Mouse (Mus musculus) midbrain, embryonic 14.5 days (tissue): ENCODE data around the gene Ptpre. TPM values are rescaled to one million over a fixed set of nuclear protein-coding genes. Genes with fewer than 3 reads are reported as not detected.

ENCODE experiments used
- ATAC-seq: fragments of 200-750 bp; cut with Nextera tagmentation; 2 replicates; pipeline ENCODE4 v1.8.0; 2017; ENCODE audit warnings: moderate number of reproducible peaks, moderate library complexity; ENCODE audit not compliant: low FRiP score, low TSS enrichment
- DNase-seq: peaks from one replicate; pipeline ENCODE4 v3.0.0-alpha.2; 2015
- H3K27ac ChIP-seq: fragments of 300-500 bp; sonication (generic); replicated peaks from 2 replicates; pipeline ENCODE4 v1.5.1; 2014; ENCODE audit warnings: mild to moderate bottlenecking, low read depth, low read length, moderate library complexity
- H3K27me3 ChIP-seq: fragments of 300-500 bp; sonication (generic); 2 replicates; pipeline ENCODE4 v1.6.1; 2014; ENCODE audit warnings: low read length, control low read depth, mixed read lengths; ENCODE audit not compliant: control insufficient read depth, insufficient read depth
- H3K36me3 ChIP-seq: fragments of 300-500 bp; sonication (generic); 2 replicates; pipeline ENCODE4 v1.6.1; 2014; ENCODE audit warnings: low read length, control low read depth; ENCODE audit not compliant: control insufficient read depth, insufficient read depth
- H3K4me1 ChIP-seq: fragments of 300-500 bp; sonication (generic); 2 replicates; pipeline ENCODE4 v1.6.1; 2014; ENCODE audit warnings: mild to moderate bottlenecking, antibody characterized with exemption, low read length, control low read depth; ENCODE audit not compliant: control insufficient read depth, insufficient read depth
- H3K4me2 ChIP-seq: fragments of 300-500 bp; sonication (generic); 2 replicates; pipeline ENCODE4 v1.6.1; 2014; ENCODE audit warnings: mild to moderate bottlenecking, low read length, moderate library complexity
- H3K4me3 ChIP-seq: fragments of 300-500 bp; sonication (generic); replicated peaks from 2 replicates; pipeline ENCODE4 v1.5.1; 2014; ENCODE audit warnings: low read depth, low read length
- H3K9ac ChIP-seq: fragments of 300-500 bp; sonication (generic); replicated peaks from 2 replicates; pipeline ENCODE4 v1.6.1; 2014; ENCODE audit warnings: mild to moderate bottlenecking, low read length, moderate library complexity
- H3K9me3 ChIP-seq: fragments of 300-500 bp; sonication (generic); 2 replicates; pipeline ENCODE4 v1.6.1; 2016; ENCODE audit warnings: low read length, control low read depth, mixed read lengths; ENCODE audit not compliant: control insufficient read depth
- WGBS: fragments of 180-500 bp; shearing (Covaris S2); extraction: QIAGEN DNeasy Blood & Tissue Kit; methylation state at CpG from one replicate; pipeline ENCODE4 v1.1.7; 2014; 5-methylcytosine and 5-hydroxymethylcytosine counted together
- polyA plus RNA-seq: library from polyadenylated mRNA; unstranded; fragments of >200 nt; fragmentation: Nextera tagmentation; extraction: Ambion mirVana; gene quantifications from 2 replicates; pipeline ENCODE4 v1.2.1, GENCODE M21; 2014

The Ptpre gene
- polyA plus RNA-seq, 1 experiment from 2014 or later = 5.0 TPM

DNA sequence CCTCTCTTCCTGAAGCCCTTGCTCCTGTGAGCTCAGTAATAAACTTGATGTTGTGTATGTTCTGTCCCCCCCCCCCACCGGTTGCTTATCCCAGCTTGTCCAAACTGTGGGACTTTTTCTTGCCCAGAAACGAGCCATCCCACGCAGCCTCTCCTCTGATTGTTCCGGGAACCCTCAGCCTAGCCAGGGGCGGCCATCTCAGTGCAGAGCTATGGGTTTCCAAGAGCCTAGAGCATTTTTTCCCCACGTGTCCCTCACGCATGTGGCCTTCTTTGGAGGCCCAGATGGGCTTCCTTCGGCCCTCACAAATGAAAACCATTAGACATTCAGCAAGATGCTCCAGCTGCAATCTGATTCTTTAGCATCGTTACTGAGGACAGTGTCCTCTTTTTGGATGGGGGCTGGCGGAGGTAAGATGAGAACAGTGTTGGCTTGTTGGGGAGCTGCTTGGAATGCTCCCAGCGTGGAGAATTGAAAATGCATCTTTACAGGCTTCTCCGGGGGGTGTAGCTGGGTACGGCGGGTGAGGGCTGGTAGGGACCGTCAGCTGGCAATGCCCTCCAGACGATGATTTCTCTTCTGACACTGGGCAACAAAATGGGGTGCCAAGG lies 41.5 kb downstream of the Ptpre start:
- Histone ChIP-seq H3K9me3 (no peaks in the 10 kb centered on the region), H3K4me3 (no peak overlapping the region), H3K4me1 (no peaks in the 10 kb centered on the region), H3K36me3 (no peaks in the 10 kb centered on the region), H3K27ac (no peak overlapping the region), H3K4me2 (no peak overlapping the region), H3K9ac (no peak overlapping the region), H3K27me3 (no peaks in the 10 kb centered on the region)
- DNase-seq = no peak
- 83% methylated on average over 16 of the region's 16 CpGs for WGBS
- no peak for ATAC-seq

DNA sequence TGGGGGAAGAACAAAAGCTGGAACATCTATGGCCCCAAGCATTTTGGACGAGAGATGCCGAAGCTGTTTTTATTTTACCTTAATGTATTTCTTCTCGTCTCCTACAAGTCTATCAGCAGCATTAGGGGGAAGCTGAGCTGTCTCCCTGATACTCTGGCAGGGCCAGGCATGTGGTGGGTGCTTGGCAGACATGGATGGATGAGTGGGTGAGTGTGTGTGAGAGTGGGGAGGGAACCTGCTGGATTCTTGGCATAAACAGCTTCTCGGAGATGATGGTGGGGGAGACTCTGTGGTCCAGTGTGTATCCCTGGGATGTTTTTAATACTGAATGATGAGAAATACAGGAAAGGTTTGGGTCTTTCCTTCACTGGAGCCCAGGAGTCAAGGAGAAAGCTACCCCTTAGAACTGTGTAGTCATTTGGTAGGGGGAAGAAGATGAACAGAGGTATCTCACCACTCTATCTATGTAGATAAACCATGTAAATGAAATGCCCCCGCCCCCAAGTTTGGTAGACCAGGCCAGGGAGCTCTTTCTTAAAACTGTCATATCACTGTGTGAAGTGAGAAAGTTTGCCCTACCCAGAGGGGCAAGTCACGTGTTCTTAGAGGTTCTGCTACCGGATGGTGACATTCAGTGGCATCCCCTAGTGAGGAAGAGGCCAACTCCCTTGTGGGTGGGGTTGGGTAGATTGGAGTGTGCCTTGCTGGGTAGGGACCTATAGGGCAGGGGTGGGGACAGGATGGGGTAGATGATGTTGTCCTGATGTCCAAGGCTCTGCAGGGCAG lies 43.2 kb downstream of the Ptpre start:
- 83% methylated on average over 7 of the region's 7 CpGs for WGBS

GRCm38 (mm10) chr7:135581128-135581527 lies 43.8 kb downstream of the Ptpre start:
- no peaks in the 10 kb centered on the region for H3K4me1 ChIP-seq
- H3K27me3 ChIP-seq = no peaks in the 10 kb centered on the region
- 75% methylated on average over 5 of the region's 5 CpGs for WGBS
- DNase-seq = no peak
- no peak overlapping the region for H3K9ac ChIP-seq
- no peak for ATAC-seq
- H3K9me3 ChIP-seq = no peaks in the 10 kb centered on the region
- H3K27ac ChIP-seq = no peak overlapping the region
- H3K4me3 ChIP-seq = no peak overlapping the region
- no peaks in the 10 kb centered on the region for H3K36me3 ChIP-seq
- no peak overlapping the region for H3K4me2 ChIP-seq

More for the DNA sequence above, 43.2 kb downstream of the Ptpre start:
- no peaks in the 10 kb centered on the region for H3K36me3 ChIP-seq
- DNase-seq = no peak
- H3K27me3 ChIP-seq = no peaks in the 10 kb centered on the region
- H3K27ac ChIP-seq = no peak overlapping the region
- ATAC-seq = no peak
- no peak overlapping the region for H3K9ac ChIP-seq
- no peak overlapping the region for H3K4me3 ChIP-seq
- no peaks in the 10 kb centered on the region for H3K4me1 ChIP-seq
- no peaks in the 10 kb centered on the region for H3K9me3 ChIP-seq
- H3K4me2 ChIP-seq = no peak overlapping the region

GRCm38 (mm10) chr7:135585125-135585687 lies 47.9 kb downstream of the Ptpre start:
- H3K27ac ChIP-seq = no peak overlapping the region
- DNase-seq (no peak), ATAC-seq (no peak)
- no peaks in the 10 kb centered on the region for H3K9me3 ChIP-seq
- no peaks in the 10 kb centered on the region for H3K36me3 ChIP-seq
- H3K9ac ChIP-seq = no peak overlapping the region
- no peak overlapping the region for H3K4me3 ChIP-seq
- no peak overlapping the region for H3K4me2 ChIP-seq
- H3K27me3 ChIP-seq = no peaks in the 10 kb centered on the region
- 84% methylated on average over 1 of the region's 1 CpGs for WGBS
- H3K4me1 ChIP-seq = no peaks in the 10 kb centered on the region

DNA sequence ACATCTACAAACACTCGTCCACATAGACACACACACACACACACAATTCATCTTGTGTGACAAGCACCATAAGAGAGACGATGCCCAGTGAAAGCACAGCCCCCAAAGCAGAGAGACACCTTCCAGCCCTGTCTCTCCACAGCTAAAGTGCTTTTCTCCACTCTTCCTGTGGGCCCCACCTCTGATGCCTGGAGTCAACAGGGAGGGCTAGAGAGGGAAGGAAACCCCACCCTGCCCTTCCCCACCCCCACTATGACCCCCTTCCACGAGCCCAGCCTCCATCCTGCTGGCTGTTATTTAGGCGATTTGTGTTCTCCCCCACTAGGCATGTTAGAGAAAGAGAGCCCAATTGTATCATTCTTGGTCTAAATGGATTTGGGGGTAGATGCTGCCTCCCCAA lies 49.1 kb downstream of the Ptpre start:
- WGBS = 54% methylated on average over 4 of the region's 4 CpGs
- Histone ChIP-seq H3K4me2 (no peak overlapping the region), H3K27me3 (no peaks in the 10 kb centered on the region), H3K9me3 (no peaks in the 10 kb centered on the region), H3K9ac (no peak overlapping the region), H3K4me3 (no peak overlapping the region), H3K4me1 (no peaks in the 10 kb centered on the region), H3K36me3 (no peaks in the 10 kb centered on the region), H3K27ac (no peak overlapping the region)
- DNase-seq = no peak
- ATAC-seq = no peak

DNA sequence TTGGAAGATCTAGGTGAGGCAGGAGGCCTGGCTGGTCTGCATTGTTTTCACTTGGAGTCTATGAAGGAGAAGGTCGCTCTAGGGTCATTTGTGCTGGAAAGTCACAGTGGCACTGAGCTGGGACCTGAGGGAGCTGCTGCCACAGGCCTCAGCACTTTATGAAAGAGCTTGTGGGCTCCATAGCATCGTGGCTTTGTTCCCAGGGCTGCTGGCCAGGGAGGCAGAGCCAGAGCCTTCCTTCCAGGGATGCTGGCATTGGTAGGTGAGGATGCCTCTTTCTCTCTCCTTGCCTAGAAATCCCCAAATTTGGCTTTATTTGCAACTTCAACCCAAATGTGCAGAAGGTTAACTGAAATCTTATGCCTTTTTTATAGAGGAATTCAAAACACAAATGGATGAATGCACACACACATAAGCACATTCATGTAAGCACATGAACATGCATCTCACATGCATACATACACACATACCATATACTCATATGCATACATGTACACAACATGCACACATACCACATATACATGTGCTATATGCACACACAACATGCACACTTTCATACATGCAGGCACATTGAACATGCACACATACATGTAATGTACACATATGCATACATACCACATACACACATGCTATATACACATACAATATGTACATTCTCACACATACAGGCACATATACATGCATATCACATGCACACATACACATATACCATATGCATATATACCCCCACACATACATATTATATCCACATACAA lies 50.7 kb downstream of the Ptpre start:
- Histone ChIP-seq H3K27me3 (no peaks in the 10 kb centered on the region), H3K4me2 (no peak overlapping the region), H3K4me3 (no peak overlapping the region), H3K9ac (no peak overlapping the region), H3K4me1 (no peaks in the 10 kb centered on the region), H3K27ac (no peak overlapping the region), H3K9me3 (no peaks in the 10 kb centered on the region), H3K36me3 (no peaks in the 10 kb centered on the region)
- WGBS = 52% methylated on average over 2 of the region's 2 CpGs
- no peak for ATAC-seq
- no peak for DNase-seq

DNA sequence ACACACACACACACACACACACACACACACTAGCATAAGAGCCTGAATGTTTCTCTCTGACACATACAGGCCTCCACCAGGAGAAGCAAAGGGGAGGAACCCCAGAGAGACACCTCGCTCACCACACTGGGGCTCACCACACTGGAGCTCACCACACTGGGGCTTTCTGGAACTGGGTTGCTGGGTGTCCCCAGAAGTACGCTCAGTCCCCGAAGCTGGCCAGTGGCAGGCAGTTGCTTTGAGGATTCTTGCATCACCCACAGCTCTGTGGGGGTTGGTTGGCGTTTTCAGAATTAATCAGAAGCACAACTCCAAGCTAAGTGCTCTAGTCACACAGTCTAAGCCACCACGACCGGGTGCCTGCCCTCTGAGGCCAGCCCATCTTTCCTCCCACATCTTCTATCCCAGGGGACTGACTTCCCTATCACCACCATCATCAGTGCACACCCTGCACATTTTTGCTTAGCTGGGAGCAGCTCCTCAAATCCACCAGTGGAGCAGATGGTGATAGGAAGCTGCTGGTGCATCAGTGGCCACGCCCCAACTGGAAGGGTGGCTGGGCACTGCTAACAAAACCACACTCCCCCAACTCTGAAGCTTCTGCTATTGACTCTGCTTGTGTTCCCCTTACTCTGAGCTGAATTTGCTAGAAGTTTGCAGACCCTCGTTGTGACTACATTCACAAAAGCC lies 51.5 kb downstream of the Ptpre start:
- Histone ChIP-seq H3K4me3 (no peak overlapping the region), H3K9me3 (no peaks in the 10 kb centered on the region), H3K27me3 (no peaks in the 10 kb centered on the region), H3K4me1 (no peaks in the 10 kb centered on the region), H3K36me3 (no peaks in the 10 kb centered on the region), H3K27ac (no peak overlapping the region), H3K4me2 (no peak overlapping the region), H3K9ac (no peak overlapping the region)
- ATAC-seq (no peak), DNase-seq (no peak)
- 84% methylated on average over 8 of the region's 8 CpGs for WGBS

DNA sequence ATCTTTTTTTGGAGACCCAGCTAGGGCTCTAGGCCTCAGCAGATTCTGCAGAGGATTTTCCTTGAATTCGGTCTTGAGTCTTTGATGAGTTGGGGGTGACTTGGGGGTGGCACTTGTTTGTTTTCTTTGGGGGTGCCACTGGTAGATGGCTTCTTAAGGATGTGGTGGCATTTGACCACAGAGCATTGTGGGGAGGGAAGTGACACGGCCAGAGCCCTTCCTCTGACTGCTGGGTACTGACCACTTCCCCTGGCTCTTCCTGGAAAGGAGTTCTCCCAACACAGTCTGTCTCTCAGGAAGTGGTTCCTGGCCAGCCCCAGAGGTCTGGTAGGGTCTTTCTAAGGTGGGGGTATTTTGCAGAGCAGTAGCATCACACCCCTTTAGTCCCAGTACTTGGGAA lies 54.2 kb downstream of the Ptpre start:
- H3K4me1 ChIP-seq = no peaks in the 10 kb centered on the region
- whole genome bisulfite sequencing = 96% methylated on average over 2 of the region's 2 CpGs
- H3K9ac ChIP-seq = no peak overlapping the region

More for the DNA sequence above, 54.2 kb downstream of the Ptpre start:
- Histone ChIP-seq H3K9me3 (no peaks in the 10 kb centered on the region), H3K36me3 (no peaks in the 10 kb centered on the region), H3K27ac (no peak overlapping the region), H3K4me3 (no peak overlapping the region), H3K27me3 (no peaks in the 10 kb centered on the region), H3K4me2 (no peak overlapping the region)
- DNase-seq (no peak), ATAC-seq (no peak)
